Mouse (Mus musculus) spleen, adult 2 months (tissue): ENCODE data around the gene Csrnp2.

Source experiments
- CTCF ChIP-seq: fragments of 200-500 bp; IDR thresholded peaks from 2 replicates; pipeline ENCODE4 v1.5.1; 2011; ENCODE audit warnings: mild to moderate bottlenecking, inconsistent platforms; ENCODE audit not compliant: insufficient read depth, insufficient read length, insufficient replicate concordance; ENCODE audit errors: extremely low read depth
- POLR2A ChIP-seq: fragments of 200-500 bp; IDR thresholded peaks from 2 replicates; pipeline ENCODE4 v1.6.1; 2011; ENCODE audit warnings: low read depth, low read length, inconsistent platforms

DNA sequence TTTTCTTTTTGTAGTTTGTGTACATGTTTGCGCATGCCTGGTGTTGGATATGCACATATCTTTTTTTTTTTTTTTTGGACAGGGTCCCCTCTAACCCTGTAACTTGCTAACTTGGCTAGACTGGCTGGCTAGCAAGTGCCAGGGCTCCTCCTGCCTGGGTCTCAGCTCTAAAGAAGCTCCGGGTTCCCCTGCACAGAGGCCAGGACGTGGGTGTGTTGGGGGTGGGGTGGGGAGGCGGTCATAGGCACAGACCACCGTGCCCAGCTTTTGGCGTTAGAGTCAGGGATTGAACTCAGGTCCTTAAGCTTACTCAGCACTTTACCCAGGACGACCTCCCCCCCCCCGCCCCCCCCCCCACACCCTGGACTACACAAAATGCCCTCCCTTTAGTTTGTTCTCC, 27.6 kb downstream of the Csrnp2 start:
- TF ChIP-seq CTCF: no peak
- TF ChIP-seq POLR2A: no peak
